Mouse (Mus musculus): Measurements from ENCODE around the gene Trappc6a.
A peak's percentile ranks its signal among the peaks of the same experiment; 100 is the strongest.

The Trappc6a gene

GRCm38 (mm10) chr7:19508150-19508923, at the start of gene Trappc6a, which contains the start of gene Bloc1s3:
Trappc6a (plus strand) TSS chr7:19508395.
Bloc1s3 (minus strand) TSS chr7:19508367.
- peak; percentile 92 for DNase-seq (ENCODE audit: low spot score)

- DNase-seq (ENCODE audit: low spot score): peak; percentile 87
These were observed 49.5 kb upstream of the Trappc6a start, which contains the start of gene Mark4 for GRCm38 (mm10) chr7:19458591-19459111. Mark4 (minus strand) TSS chr7:19458821.

- no peak for DNase-seq (ENCODE audit: low spot score)
These were observed 48.9 kb upstream of the Trappc6a start for GRCm38 (mm10) chr7:19459144-19459870.

- no peak for DNase-seq (ENCODE audit: low spot score)
These were observed 47.7 kb upstream of the Trappc6a start for GRCm38 (mm10) chr7:19460500-19460899.

GRCm38 (mm10) chr7:19461488-19461887, 46.7 kb upstream of the Trappc6a start:
- peak; percentile 69 for DNase-seq (ENCODE audit: low spot score)

- DNase-seq (ENCODE audit: low spot score): no peak
These were observed 45.8 kb upstream of the Trappc6a start for GRCm38 (mm10) chr7:19462443-19462842.

- no peak for DNase-seq (ENCODE audit: low spot score)
These were observed 45.3 kb upstream of the Trappc6a start, which contains the start of gene Exoc3l2 for GRCm38 (mm10) chr7:19462884-19463381. Exoc3l2 (plus strand) TSS chr7:19463331.

GRCm38 (mm10) chr7:19464367-19465307, 43.6 kb upstream of the Trappc6a start:
- no peak for DNase-seq (ENCODE audit: low spot score)

GRCm38 (mm10) chr7:19466602-19467145, 41.5 kb upstream of the Trappc6a start:
- no peak for DNase-seq (ENCODE audit: low spot score)

- no peak for DNase-seq (ENCODE audit: low spot score)
These were observed 40.6 kb upstream of the Trappc6a start for GRCm38 (mm10) chr7:19467638-19468037.

GRCm38 (mm10) chr7:19468279-19468678, 39.9 kb upstream of the Trappc6a start:
- DNase-seq (ENCODE audit: low spot score): no peak

- no peak for DNase-seq (ENCODE audit: low spot score)
These were observed 38.8 kb upstream of the Trappc6a start for GRCm38 (mm10) chr7:19469404-19469803.

- DNase-seq (ENCODE audit: low spot score): no peak
These were observed 37.9 kb upstream of the Trappc6a start for GRCm38 (mm10) chr7:19470308-19470707.

- DNase-seq (ENCODE audit: low spot score): no peak
These were observed 35.8 kb upstream of the Trappc6a start for GRCm38 (mm10) chr7:19472403-19472802.

- peak; percentile 77 for DNase-seq (ENCODE audit: low spot score)
These were observed 34.2 kb upstream of the Trappc6a start for GRCm38 (mm10) chr7:19473875-19474443.

GRCm38 (mm10) chr7:19477084-19477483, 31.1 kb upstream of the Trappc6a start:
- no peak for DNase-seq (ENCODE audit: low spot score)

- peak; percentile 24 for DNase-seq (ENCODE audit: low spot score)
These were observed 30.4 kb upstream of the Trappc6a start for GRCm38 (mm10) chr7:19477624-19478384.

- DNase-seq (ENCODE audit: low spot score): no peak
These were observed 24.9 kb upstream of the Trappc6a start for GRCm38 (mm10) chr7:19483281-19483680.

- no peak for DNase-seq (ENCODE audit: low spot score)
These were observed 22.7 kb upstream of the Trappc6a start for GRCm38 (mm10) chr7:19485488-19485887.

- no peak for DNase-seq (ENCODE audit: low spot score)
These were observed 21.6 kb upstream of the Trappc6a start for GRCm38 (mm10) chr7:19486549-19486948.

Measured in urinary bladder, postnatal 14 days (tissue).